Mouse (Mus musculus): ENCODE data around the gene Synj1.

DNA sequence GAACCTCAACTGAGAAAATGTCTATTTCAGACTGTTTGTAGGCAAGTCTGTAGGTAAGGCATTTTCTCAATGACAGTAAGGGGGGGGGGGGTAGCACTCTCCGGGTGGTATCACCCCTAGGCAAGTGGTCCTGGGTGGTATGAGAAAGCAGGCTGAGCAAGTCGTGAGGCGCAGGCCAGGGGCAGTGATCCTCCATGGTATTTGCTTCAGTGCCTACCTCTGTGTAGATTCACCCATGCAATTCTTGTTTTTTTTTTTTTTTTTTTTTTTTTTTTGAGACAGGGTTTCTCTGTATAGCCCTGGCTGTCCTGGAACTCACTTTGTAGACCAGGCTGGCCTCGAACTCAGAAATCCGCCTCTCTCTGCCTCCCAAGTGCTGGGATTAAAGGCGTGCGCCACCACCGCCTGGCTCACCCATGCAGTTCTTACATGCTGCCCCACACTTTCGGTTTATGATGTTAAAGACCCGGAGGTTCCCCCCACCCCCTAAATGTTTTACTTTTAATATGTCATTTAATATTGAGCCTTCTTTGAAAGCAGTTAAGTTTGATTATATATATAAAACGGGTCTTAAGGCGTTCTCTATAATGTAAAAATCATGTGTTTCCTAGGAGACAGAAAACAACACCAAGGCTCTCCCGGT, 77.5 kb downstream of the Synj1 start:
- no peak for TF ChIP-seq CTCF (IDR thresholded peaks at IDR 0.05)
- TF ChIP-seq POLR2A (IDR thresholded peaks at IDR 0.05; ENCODE audit: insufficient read depth, low read depth, low read length): no peak

Data from heart, adult 2 months (tissue).